Mouse (Mus musculus) thymus, adult 2 months (tissue): ENCODE results near the gene Tanc1. TPM values are rescaled to one million over a fixed set of nuclear protein-coding genes. Genes with fewer than 3 reads are reported as not detected.
A peak's percentile ranks its signal among the peaks of the same experiment; 100 is the strongest.

Experiments
- DNase-seq: peaks from one replicate; pipeline ENCODE4 v3.0.0; 2021
- H3K27ac ChIP-seq: fragments of 200-500 bp; 2 replicates; pipeline ENCODE4 v1.5.1; 2012; ENCODE audit warnings: low read length, control low read depth; ENCODE audit not compliant: control insufficient read depth, insufficient read depth
- H3K27me3 ChIP-seq: fragments of 200-500 bp; 2 replicates; pipeline ENCODE4 v1.6.1; 2012; ENCODE audit warnings: mild to moderate bottlenecking, low read length, moderate library complexity, mixed read lengths; ENCODE audit not compliant: control insufficient read depth, insufficient read depth
- H3K36me3 ChIP-seq: fragments of 200-500 bp; 2 replicates; pipeline ENCODE4 v1.6.1; 2012; ENCODE audit warnings: mild to moderate bottlenecking, low read length, moderate library complexity; ENCODE audit not compliant: control insufficient read depth, insufficient read depth
- H3K4me1 ChIP-seq: fragments of 200-500 bp; replicated peaks from 2 replicates; pipeline ENCODE4 v1.6.1; 2012; ENCODE audit warnings: low read length; ENCODE audit not compliant: control insufficient read depth, insufficient read depth
- H3K4me3 ChIP-seq: fragments of 200-500 bp; 2 replicates; pipeline ENCODE4 v1.5.1; 2012; ENCODE audit warnings: mild to moderate bottlenecking, low read length, control low read depth, moderate library complexity; ENCODE audit not compliant: control insufficient read depth, insufficient read depth
- CTCF ChIP-seq: fragments of 200-500 bp; IDR thresholded peaks from 2 replicates; pipeline ENCODE4 v1.5.1; 2012; ENCODE audit warnings: mild to moderate bottlenecking, control low read depth, low read length, moderate library complexity, borderline replicate concordance; ENCODE audit not compliant: control insufficient read depth, poor library complexity, insufficient read depth; ENCODE audit errors: extremely low read depth
- POLR2A ChIP-seq: fragments of 200-500 bp; IDR thresholded peaks from 2 replicates; pipeline ENCODE4 v1.6.1; 2012; ENCODE audit warnings: mild to moderate bottlenecking, low read length, control low read depth, moderate library complexity; ENCODE audit not compliant: control insufficient read depth, poor library complexity, insufficient read depth; ENCODE audit errors: extremely low read depth
- WGBS: fragments of 180-500 bp; shearing (Covaris S2); methylation state at CpG from one replicate; pipeline ENCODE4 v1.1.7; 2018; 5-methylcytosine and 5-hydroxymethylcytosine counted together
- polyA plus RNA-seq: library from polyadenylated mRNA; depleted of rRNA; stranded (reverse); fragments of >200 nt; gene quantifications from 2 replicates; pipeline ENCODE4 v1.2.3, GENCODE M21; 2012

Tanc1 gene
- polyA plus RNA-seq, 1 experiment, result 7.3 TPM

DNA sequence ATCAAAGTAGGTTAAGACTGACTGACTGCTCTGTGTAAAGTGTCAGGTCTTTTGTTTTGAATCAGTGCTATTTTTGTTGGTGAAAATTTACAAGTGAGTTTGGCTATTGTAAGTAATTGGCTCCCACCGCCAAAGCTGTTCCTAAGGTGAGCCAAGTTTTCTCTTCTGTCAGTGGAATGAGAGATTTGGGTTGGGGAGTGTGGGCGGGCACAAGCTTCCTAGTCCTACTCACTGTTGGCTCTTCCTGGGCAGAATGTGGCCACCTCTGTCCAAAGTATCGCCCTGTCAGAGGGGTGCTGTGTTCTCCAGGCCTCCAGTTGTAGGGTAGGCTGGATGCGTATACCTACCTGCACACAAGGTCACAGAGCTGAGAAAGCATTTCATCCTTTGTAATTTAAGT lies 213.5 kb downstream of the Tanc1 start:
- Histone ChIP-seq H3K4me1 (peaks cover 32% of the 10 kb centered on the region), H3K4me3 (no peak overlapping the region), H3K36me3 (no peaks in the 10 kb centered on the region), H3K27ac (no peak overlapping the region), H3K27me3 (no peaks in the 10 kb centered on the region)
- 91% methylated on average over 4 of the region's 4 CpGs for WGBS
- TF ChIP-seq CTCF (no peak), POLR2A (no peak)
- no peak for DNase-seq

DNA sequence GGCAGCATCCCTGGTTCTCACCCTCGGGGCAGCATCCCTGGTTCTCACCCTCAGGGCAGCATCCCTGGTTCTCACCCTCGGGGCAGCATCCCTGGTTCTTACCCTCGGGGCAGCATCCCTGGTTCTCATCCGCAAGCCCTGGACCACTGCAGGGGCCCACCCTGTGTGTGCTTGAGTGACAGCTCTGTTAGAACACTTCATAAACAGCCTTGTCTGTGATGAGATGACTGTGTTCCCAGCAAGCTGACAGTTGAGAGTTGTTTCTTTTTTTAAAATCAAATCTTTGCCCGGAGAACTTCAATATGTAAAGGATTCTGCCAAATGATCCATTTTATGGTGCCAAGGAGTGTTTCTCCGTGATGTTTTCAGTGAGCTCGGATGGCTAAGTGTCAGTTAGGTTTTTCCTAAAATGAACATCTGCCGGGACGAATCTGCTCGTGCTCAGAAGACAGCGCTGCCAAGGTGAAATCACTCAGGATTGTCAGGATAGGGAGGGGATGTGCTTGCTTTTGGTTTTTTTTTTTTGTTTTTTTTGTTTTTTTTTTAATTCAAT lies 216.3 kb downstream of the Tanc1 start:
- no peak overlapping the region for H3K27ac ChIP-seq

DNA sequence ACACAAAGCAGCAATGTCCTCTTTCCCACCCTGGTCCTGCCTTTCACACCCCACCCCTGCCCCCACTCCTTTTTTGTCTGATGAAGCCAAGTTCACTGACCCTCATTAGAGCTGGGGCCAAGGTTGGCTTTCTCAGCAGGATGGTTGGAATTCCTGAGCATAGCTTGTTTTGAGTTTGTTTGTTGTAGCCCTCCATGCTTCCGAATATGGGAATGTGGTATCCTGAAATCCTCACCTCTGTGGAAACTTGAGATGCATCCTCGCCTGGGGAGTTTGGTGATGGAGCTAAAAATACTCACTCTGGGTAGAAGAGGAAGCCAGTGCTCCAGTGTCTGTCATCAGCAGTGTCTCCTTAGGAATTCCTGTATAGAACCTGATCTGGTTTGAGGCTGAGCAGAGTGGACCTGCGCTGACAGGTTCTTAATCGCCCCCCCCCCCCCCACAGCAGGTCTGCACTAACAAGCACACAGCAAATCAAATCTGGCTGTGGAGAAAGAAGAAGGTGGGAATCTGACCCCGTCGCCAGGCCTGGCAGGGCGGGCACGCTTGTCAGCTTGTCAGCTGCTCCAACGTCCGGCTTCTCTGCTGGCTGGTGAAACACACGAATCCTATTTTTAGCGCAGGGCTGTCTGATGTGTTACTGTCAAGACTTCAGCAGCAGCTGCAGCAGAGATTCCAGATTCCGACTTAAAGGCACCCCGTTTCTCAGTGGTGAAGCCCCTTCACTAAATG lies 217.1 kb downstream of the Tanc1 start:
- Histone ChIP-seq H3K4me3 (no peak overlapping the region), H3K4me1 (peaks cover 33% of the 10 kb centered on the region), H3K36me3 (no peaks in the 10 kb centered on the region), H3K27me3 (no peaks in the 10 kb centered on the region), H3K27ac (peak overlapping the region; percentile 11; the same call in 1 of the 2 replicates)
- 28% methylated on average over 14 of the region's 14 CpGs for WGBS
- peak; percentile 42 for DNase-seq
- TF ChIP-seq POLR2A (no peak), CTCF (no peak)

More for the DNA sequence above, 216.3 kb downstream of the Tanc1 start:
- TF ChIP-seq POLR2A, result no peak
- no peak for TF ChIP-seq CTCF
- WGBS, result 93% methylated on average over 11 of the region's 11 CpGs
- Histone ChIP-seq H3K4me3 (no peak overlapping the region), H3K4me1 (peaks cover 36% of the 10 kb centered on the region), H3K27me3 (no peaks in the 10 kb centered on the region), H3K36me3 (no peaks in the 10 kb centered on the region)
- DNase-seq, result no peak

DNA sequence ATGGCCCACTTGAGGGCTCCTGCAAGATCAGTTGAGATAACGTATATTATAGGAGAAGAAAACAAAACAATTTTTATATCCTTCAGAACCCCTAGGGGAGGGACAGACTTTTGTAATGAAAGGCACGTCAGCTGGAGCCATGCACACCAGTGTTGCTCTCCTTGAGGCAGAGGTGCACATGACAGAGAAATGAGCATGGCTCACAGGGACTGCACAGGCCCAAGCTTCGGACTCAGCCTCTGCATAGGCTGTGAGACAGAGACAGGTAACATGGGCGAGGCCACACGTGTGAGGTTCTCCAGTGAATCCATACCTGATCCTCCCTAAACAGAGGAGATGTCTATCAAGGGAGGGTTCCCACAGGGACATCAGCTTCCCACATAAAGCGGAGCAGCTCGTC lies 217.9 kb downstream of the Tanc1 start:
- H3K36me3 ChIP-seq, result no peaks in the 10 kb centered on the region
- no peak for TF ChIP-seq POLR2A
- TF ChIP-seq CTCF, result no peak
- no peak overlapping the region for H3K4me3 ChIP-seq
- no peak for DNase-seq
- 87% methylated on average over 7 of the region's 7 CpGs for WGBS
- H3K27ac ChIP-seq, result no peak overlapping the region
- no peaks in the 10 kb centered on the region for H3K27me3 ChIP-seq
- H3K4me1 ChIP-seq, result peaks cover 33% of the 10 kb centered on the region

DNA sequence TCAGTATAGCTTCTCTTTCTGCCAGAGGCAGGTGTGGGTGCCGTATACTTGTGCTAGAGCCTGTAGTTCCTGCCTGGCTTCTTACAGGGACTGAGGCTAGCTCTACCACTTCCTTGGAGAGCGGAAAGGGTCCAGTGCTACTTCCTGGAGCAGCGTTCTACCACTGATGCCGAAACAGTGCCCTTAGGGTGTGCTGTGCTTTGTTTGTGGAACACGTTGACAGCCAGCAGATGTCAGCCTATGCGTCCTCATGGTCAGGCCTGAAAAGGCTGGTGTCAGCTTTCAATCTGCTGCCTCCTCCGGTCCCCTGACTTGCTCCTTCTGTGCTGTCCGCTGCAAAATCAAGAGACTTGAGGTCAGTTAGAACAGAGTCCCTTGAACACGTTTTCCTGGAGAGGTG lies 218.3 kb downstream of the Tanc1 start:
- 67% methylated on average over 9 of the region's 9 CpGs for WGBS
- Histone ChIP-seq H3K27ac (no peak overlapping the region), H3K27me3 (no peaks in the 10 kb centered on the region), H3K4me1 (peaks cover 33% of the 10 kb centered on the region), H3K4me3 (no peak overlapping the region), H3K36me3 (no peaks in the 10 kb centered on the region)
- no peak for DNase-seq
- TF ChIP-seq CTCF (no peak), POLR2A (no peak)

DNA sequence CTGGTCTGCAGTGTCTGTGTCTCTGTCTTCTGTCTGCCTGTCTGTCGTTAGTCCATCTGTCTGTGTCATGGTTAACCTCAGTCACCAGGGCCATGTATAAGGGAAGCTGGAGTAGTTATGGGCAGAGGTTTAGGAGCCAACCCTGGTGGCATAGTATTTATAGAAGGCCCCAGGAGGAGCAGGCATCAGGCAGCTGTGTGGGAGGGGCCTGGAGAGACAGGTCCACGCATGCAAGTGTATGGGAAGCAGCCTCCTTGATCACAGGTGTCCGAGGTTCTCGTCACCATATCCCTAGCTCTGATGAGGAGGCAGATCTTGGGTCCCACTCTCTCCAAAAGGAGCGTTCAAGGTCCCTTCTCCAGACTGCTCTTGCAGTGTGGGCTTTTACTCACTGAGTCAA lies 219.1 kb downstream of the Tanc1 start:
- TF ChIP-seq POLR2A (no peak), CTCF (no peak)
- DNase-seq, result no peak
- no peaks in the 10 kb centered on the region for H3K36me3 ChIP-seq
- H3K4me1 ChIP-seq, result peaks cover 33% of the 10 kb centered on the region
- H3K27me3 ChIP-seq, result no peaks in the 10 kb centered on the region
- H3K27ac ChIP-seq, result no peak overlapping the region
- WGBS, result 77% methylated on average over 5 of the region's 5 CpGs
- no peak overlapping the region for H3K4me3 ChIP-seq

DNA sequence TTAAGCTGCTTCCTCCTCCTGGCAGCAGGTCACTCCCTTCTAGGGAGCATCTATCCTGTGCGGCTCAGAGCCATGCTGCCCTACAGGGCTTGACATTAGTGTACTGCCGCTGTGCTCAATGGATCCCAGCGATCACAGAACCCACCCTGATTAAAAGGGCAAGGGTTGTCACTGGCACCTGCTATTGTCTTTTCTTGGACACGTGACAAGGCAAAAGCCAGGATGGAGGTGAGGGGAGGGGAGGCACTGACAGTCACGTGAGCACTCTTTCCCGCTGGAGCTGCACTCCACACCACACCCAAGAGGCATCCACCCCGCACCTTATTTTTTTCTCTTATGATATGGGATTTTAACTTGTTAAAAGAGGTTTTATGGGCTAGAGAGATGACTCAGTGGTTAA lies 220.0 kb downstream of the Tanc1 start:
- DNase-seq, result no peak
- Histone ChIP-seq H3K4me3 (no peak overlapping the region), H3K4me1 (peaks cover 33% of the 10 kb centered on the region), H3K27me3 (no peaks in the 10 kb centered on the region), H3K36me3 (no peaks in the 10 kb centered on the region), H3K27ac (no peak overlapping the region)
- TF ChIP-seq CTCF, result no peak
- WGBS, result 96% methylated on average over 7 of the region's 7 CpGs
